Mouse (Mus musculus): ENCODE results near the gene Ptpa. TPM values are rescaled to one million over a fixed set of nuclear protein-coding genes. Genes with fewer than 3 reads are reported as not detected.
"Not testable (repeated sequence)": the region's sequence is repeated elsewhere in the genome, so short reads cannot be mapped to it uniquely, and the experiment has no call there.

Ptpa gene
- polyA plus RNA-seq, 3 experiments from 2014 or later: 36.5 to 78.0 (median 49.8) TPM

GRCm38 (mm10) chr2:30402843-30403242, 13.0 kb upstream of the Ptpa start:
- ATAC-seq: no peak

GRCm38 (mm10) chr2:30403870-30404269, 12.0 kb upstream of the Ptpa start:
- ATAC-seq: no peak

GRCm38 (mm10) chr2:30407221-30407620, 8.6 kb upstream of the Ptpa start:
- ATAC-seq: no peak

DNA sequence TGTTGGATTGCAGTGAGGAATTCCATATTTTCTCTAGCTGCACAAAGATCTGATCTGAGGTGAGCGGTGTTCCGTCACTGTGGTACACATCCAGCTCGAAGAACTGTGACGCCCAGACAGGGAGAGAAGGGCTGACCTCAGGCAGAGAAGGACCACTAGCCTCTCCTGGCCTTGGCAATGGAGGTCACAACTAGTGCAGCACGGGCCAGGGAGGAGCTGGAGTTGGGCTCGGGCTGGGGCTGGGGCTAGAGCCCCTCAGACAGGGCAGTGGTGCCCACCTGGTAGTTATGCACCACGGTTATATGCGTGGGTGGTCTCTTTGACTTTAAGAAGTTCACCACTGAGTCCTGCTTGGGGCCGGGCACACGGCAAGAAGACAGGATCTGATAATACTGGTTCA, 8.1 kb upstream of the Ptpa start:
- ATAC-seq: no peak

- ATAC-seq: no peak
These were observed 7.3 kb upstream of the Ptpa start for GRCm38 (mm10) chr2:30408452-30409100.

DNA sequence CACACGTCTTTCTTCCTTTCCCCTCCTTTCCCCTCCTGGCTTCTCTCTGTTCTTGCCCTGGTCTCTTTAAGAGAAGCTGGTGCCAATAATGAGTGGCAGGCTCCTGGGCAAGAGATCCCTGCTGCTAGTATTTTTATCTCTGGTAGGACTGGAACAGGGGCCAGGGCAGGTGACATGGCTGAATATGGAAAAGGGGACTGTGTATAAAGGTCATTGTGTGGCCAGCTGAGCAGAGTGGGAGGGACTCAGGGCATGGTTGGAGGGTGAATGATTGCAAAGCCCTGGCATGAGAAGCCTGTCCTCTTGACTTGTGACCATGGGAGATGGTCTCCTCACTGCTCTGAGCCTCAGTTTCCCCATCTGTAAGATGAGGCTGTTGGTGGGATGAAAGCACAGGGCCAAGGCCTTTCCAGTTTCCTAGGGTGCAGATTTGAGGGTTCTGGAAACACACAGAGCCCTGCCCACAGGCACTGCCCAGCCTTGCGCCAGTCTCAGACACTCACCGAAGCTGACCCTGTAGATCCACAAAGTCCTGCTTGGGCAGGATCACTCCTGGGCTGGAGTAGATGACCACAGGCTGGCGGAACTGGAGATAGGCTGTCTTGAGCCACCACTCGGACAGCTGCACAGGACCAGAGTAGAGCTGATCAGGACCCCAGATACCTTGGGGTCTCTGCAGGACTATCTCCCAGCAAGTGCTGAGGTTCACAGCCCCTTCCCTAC, 6.2 kb upstream of the Ptpa start:
- no peak for ATAC-seq

GRCm38 (mm10) chr2:30413038-30413973, 2.5 kb upstream of the Ptpa start:
- ATAC-seq: no peak

- no peak for ATAC-seq
These were observed 1.7 kb upstream of the Ptpa start for GRCm38 (mm10) chr2:30414101-30414500.

DNA sequence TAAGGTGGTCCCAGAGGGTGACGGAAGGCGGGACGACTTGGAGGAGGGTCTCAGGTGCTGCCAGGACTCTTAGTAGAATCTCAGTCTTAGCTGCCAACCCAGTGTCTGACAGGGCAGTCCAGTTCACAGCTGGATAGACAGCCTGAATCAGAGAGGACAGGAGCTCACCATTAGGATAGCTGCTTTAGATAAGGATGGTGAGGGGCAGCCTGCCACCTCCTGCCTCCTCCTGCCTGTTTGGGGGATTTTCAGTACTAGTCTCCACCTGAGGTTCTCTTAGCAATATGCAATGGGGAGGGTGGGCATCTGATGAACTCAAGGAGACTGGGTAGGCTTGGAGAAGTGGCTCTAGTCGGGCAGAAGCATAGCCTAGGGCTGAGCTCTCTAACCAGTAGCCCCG, 1.2 kb upstream of the Ptpa start:
- no peak for ATAC-seq

DNA sequence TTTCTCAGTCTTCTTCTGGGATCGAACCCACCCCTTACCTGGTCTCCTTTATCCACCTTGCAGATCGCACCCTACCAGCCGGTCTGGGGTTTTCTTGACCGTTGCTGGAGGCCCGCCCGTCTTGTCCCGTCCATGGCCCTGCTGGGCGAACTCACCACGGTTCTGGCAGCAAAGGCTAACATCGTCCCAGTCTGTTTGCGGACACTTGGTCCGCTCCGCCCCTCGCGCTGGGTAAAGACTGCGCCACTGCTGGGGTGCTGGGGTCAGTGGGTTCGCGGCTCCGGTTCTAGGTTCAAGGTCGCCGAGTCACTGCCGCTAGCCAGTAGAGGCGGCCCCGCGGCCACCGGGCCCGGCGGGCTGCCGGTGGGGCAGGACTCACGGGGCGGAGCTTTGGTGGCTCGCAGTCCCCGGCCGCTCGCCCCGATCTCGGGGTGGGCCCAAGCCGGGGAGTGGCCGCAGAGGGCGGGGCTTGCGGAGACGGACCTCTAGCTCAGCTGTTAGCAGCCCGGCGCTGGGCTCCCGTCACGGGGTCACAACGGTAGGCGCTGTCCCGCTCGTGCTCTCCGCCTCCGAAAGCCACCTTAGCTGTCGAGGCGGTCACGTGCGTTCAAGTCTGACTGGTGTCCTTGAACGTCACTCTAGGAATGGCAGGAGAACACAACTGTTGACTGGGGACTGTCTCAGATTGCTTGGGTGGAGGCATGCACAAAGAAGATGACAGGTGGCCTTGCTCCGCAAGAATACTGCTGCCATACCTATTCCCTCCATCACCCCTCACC, 493 bp upstream of the Ptpa start, which contains the start of gene Crat:
Gene Crat (minus strand): TSS at position 657 of the 779 bp plus-strand sequence.
- peak; percentile 80 for ATAC-seq

DNA sequence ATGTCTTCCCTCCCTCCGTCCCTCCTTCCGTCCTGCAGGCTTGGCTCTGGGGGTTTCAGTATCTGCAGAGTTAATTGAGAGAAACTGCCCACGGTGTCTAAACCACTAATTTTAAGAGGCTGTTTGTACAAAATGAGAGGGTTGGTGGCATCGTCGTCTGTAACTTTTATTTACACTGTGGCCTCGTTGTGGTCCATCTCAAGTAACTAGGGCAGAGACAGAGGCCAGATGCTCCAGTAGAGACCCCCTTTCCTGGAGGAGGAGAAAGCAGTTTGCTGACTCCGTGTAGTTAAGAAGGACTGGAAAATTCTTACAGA, 768 bp downstream of the Ptpa start:
- no peak for ATAC-seq

DNA sequence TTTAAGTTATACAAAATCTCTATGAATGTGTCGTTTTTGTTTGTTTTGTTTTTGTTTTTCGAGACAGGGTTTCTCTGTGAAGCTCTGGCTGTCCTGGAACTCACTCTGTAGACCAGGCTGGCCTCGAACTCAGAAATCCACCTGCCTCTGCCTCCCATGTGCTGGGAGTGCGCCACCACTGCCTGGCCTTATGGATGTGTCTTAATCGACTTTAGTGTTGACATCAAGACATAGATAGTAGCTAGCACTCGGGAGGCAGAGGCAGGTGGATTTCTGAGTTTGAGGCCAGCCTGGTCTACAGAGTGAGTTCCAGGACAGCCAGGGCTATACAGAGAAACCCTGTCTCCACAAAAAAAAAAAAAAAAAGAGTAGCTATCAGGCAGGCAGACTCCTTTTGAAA, 1.3 kb downstream of the Ptpa start:
- ATAC-seq: not testable (repeated sequence)

DNA sequence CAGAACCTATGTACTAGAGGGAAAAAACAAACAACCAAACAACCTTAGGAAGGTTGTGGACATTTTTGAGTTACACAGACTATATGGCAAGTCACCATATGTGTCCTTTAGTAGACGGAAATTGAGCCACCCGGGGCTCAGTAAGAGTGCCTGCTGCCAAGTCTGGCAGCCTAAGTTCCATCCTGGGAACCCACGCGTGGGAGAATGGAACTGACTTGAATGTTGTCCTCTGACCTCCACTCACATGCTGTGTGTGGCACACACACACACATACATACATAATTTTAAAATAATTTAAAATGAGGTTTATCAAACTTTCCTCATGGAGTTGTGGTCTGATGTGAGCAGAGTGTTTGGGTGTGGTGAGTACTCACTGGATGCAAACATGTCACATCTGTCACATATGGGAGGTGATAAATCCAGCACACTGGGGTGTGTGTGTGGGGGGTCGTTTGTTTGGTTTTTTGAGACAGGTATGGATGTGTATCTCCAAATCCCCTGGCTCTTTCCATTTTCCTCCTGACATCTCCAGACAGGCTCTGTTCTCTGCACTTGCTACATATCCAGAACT, 1.8 kb downstream of the Ptpa start:
- ATAC-seq: no peak

- no peak for ATAC-seq
These were observed 2.4 kb downstream of the Ptpa start for GRCm38 (mm10) chr2:30418259-30418658.

- ATAC-seq: no peak
These were observed 3.3 kb downstream of the Ptpa start for GRCm38 (mm10) chr2:30419112-30419511.

DNA sequence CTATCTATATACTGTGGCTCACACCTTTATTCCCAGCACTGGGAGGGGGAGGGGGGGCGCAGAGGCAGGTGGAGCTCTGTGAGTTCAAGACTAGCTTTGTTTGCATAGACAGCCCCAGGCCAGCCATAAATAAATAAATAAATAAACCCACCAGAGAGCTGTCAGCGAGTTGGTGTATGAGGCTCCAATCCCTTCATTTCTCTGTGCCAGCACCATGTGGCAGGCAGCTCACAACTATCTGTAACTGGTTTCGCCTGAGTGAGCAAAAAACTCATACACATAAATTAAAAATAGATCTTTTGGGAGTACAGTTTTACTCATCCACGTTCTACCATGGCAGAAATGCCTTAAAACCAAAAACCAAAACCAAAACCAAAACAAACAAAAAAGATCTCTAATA, 5.6 kb downstream of the Ptpa start:
- no peak for ATAC-seq

- ATAC-seq: no peak
These were observed 13.3 kb downstream of the Ptpa start for GRCm38 (mm10) chr2:30429156-30429555.

GRCm38 (mm10) chr2:30435326-30436155, 19.7 kb downstream of the Ptpa start:
- ATAC-seq: peak; percentile 78

- no peak for ATAC-seq
These were observed 20.3 kb downstream of the Ptpa start for GRCm38 (mm10) chr2:30436156-30436545.

DNA sequence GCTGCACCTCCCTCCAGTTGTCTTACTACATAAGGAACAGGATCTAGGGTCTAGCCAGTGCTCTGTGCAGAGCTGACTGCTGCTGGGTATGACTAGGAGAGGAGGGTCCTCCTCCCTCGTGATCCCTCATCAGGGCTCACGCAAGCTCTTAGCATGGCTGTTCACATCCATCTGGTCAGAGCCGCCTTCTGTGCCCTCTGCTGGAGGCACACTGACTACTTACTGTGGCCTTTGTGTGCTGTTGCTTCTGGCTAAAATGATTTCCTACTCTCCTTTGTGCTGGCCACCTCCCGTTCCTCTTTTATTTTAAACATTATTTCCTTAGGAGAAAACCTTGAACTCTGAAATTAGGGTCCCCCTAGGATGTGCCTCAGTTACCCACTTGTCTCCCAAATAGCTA, 21.0 kb downstream of the Ptpa start:
- ATAC-seq: no peak

DNA sequence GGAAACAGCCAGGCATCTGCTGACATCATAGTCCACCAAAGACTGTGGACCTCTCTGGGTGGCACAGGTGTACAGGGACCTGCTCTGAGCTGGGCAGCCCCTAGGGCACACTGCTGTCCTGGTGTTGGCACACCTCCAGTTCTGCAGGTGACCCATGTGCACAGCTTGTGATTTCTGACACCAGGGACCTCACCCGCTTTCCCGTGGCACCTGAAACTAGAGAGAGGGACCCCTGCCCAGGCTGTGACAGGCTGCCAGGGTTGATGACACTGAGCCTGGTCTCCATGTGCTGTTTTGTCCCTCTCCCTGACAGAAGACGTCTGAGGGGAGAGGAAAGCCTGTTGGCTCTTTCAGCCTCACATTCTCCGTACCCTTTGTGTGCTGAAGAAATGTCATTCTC, 22.0 kb downstream of the Ptpa start:
- ATAC-seq: no peak
